Mouse (Mus musculus) heart, embryonic 15.5 days (tissue): ENCODE measurements at regions not wholly inside any gene's neighbourhood (a gene's known extent, or its start where the extent isn't known, plus 50 kb on each side); places are given as distances from the start of the nearest gene placed in this dataset.

Source experiments
- ATAC-seq: fragments of 200-750 bp; cut with Nextera tagmentation; replicated peaks from 2 replicates; pipeline ENCODE4 v1.8.0; 2017; ENCODE audit warnings: low read depth, moderate TSS enrichment; ENCODE audit not compliant: insufficient number of reproducible peaks, insufficient read depth, low FRiP score
- H3K27ac ChIP-seq: fragments of 300-500 bp; sonication (generic); 2 replicates; pipeline ENCODE4 v1.5.1; 2015; ENCODE audit warnings: mild to moderate bottlenecking, inconsistent platforms
- H3K27me3 ChIP-seq: fragments of 300-500 bp; sonication (generic); 2 replicates; pipeline ENCODE4 v1.6.1; 2015; ENCODE audit warnings: inconsistent platforms
- H3K36me3 ChIP-seq: fragments of 300-500 bp; sonication (generic); 2 replicates; pipeline ENCODE4 v1.6.1; 2015; ENCODE audit warnings: mild to moderate bottlenecking, inconsistent platforms
- H3K4me1 ChIP-seq: fragments of 300-500 bp; sonication (generic); replicated peaks from 2 replicates; pipeline ENCODE4 v1.6.1; 2015; ENCODE audit warnings: inconsistent platforms
- H3K4me2 ChIP-seq: fragments of 300-500 bp; sonication (generic); 2 replicates; pipeline ENCODE4 v1.6.1; 2015; ENCODE audit warnings: inconsistent platforms, mild to moderate bottlenecking, moderate library complexity
- H3K4me3 ChIP-seq: fragments of 300-500 bp; sonication (generic); 2 replicates; pipeline ENCODE4 v1.5.1; 2015; ENCODE audit warnings: mild to moderate bottlenecking, inconsistent platforms
- H3K9ac ChIP-seq: fragments of 300-500 bp; sonication (generic); 2 replicates; pipeline ENCODE4 v1.6.1; 2015; ENCODE audit warnings: mild to moderate bottlenecking, inconsistent platforms
- H3K9me3 ChIP-seq: fragments of 300-500 bp; sonication (generic); replicated peaks from 2 replicates; pipeline ENCODE4 v1.6.1; 2016; ENCODE audit warnings: inconsistent platforms
- WGBS: fragments of 180-500 bp; shearing (Covaris S2); methylation state at CpG from one replicate; pipeline ENCODE4 v1.1.7; 2015; ENCODE audit warnings: mixed read lengths; 5-methylcytosine and 5-hydroxymethylcytosine counted together

DNA sequence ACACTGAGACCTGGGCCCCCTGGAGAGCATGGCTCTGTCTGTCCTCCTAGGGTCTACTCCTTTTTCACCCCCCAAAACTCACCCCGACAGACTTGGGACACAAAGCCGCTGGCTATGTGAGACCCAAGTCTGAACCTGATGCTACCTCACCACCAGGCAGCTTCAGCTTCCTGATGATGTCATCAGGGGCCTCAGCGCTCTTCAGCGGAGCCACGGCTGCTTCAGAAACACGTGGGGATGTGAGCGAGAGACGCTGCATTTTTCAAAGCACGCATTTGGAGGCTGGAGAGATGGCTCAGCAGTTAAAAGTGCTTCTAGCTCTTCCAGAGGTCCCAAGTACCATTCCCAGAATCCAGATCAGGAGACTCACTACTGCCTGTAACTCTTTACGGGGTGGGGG lies 72.3 kb upstream of the Ptpn1 start:
- Histone ChIP-seq H3K9me3 (no peaks in the 10 kb centered on the region), H3K27ac (no peak overlapping the region), H3K27me3 (no peaks in the 10 kb centered on the region), H3K4me3 (no peak overlapping the region), H3K4me2 (no peak overlapping the region), H3K36me3 (no peaks in the 10 kb centered on the region), H3K9ac (no peak overlapping the region), H3K4me1 (peaks cover 48% of the 10 kb centered on the region)
- no peak for ATAC-seq
- WGBS: 35% methylated on average over 10 of the region's 10 CpGs

GRCm38 (mm10) chr2:167858346-167858745 lies 73.5 kb upstream of the Ptpn1 start:
- Histone ChIP-seq H3K9ac (no peak overlapping the region), H3K4me2 (no peak overlapping the region), H3K27ac (no peak overlapping the region), H3K4me3 (no peak overlapping the region), H3K36me3 (no peaks in the 10 kb centered on the region), H3K4me1 (peaks cover 40% of the 10 kb centered on the region), H3K27me3 (no peaks in the 10 kb centered on the region), H3K9me3 (no peaks in the 10 kb centered on the region)
- WGBS: 53% methylated on average over 10 of the region's 10 CpGs
- no peak for ATAC-seq

DNA sequence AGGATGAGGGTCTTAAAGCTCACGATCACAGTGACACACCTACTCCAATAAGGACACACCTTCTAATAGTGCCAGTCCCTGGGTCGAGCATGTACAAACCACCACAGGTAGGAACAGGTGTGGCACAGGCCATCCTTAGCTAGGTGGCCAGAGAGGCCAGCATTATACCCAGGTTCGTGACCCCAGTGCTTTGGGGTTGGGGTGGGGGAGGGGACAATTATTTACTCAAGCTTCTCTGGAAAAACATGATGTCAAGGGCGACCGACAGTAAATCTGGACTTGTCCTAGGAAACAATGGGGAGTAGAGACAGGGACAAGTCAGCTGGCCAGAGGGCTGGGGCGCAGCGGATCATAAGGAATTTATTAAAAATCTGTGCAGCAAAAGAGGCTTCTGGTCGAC lies 73.9 kb upstream of the Ptpn1 start:
- Histone ChIP-seq H3K4me1 (peaks cover 38% of the 10 kb centered on the region), H3K36me3 (no peaks in the 10 kb centered on the region), H3K9ac (no peak overlapping the region), H3K9me3 (no peaks in the 10 kb centered on the region), H3K4me3 (no peak overlapping the region), H3K27ac (no peak overlapping the region), H3K4me2 (no peak overlapping the region), H3K27me3 (no peaks in the 10 kb centered on the region)
- 71% methylated on average over 8 of the region's 8 CpGs for WGBS
- ATAC-seq: no peak

DNA sequence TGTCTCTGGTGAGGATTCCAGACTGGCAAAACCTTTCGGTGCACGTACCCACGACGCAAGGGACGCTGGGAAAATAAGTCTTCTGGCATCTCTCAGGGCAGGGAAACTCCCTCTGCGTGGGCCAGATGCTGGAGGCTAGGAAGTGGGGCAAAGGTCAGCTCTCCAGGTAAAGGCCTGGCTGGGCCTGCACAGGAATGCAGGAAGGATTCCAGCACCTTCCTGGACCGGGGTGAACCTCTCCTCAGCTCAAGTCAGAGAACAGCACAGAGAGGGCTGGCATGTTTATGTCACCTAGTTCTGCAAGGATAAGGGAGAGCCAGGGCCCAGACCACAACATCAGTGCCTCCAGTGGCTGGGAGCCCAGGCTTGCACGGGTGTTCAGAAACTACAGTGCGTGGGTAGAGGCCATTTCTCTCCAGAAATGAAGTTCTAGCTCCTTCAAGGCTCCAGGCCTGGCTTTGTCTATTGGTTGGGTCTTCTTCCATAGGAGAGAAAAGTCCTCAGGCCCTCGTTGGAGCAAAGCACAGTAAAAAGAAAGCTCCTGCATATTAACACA lies 74.9 kb upstream of the Ptpn1 start:
- no peaks in the 10 kb centered on the region for H3K27me3 ChIP-seq
- no peaks in the 10 kb centered on the region for H3K9me3 ChIP-seq
- no peaks in the 10 kb centered on the region for H3K36me3 ChIP-seq
- no peak overlapping the region for H3K4me2 ChIP-seq
- H3K27ac ChIP-seq: peak overlapping the region; percentile 15; the same call in 1 of the 2 replicates
- 61% methylated on average over 10 of the region's 10 CpGs for WGBS
- ATAC-seq: no peak
- no peak overlapping the region for H3K4me3 ChIP-seq
- H3K4me1 ChIP-seq: peaks cover 43% of the 10 kb centered on the region
- no peak overlapping the region for H3K9ac ChIP-seq

GRCm38 (mm10) chr2:167856020-167856419 lies 75.8 kb upstream of the Ptpn1 start:
- Histone ChIP-seq H3K4me2 (no peak overlapping the region), H3K27me3 (no peaks in the 10 kb centered on the region), H3K27ac (no peak overlapping the region), H3K9me3 (no peaks in the 10 kb centered on the region), H3K9ac (no peak overlapping the region), H3K4me1 (peaks cover 47% of the 10 kb centered on the region), H3K36me3 (no peaks in the 10 kb centered on the region), H3K4me3 (no peak overlapping the region)
- WGBS: 64% methylated on average over 3 of the region's 3 CpGs
- ATAC-seq: no peak

DNA sequence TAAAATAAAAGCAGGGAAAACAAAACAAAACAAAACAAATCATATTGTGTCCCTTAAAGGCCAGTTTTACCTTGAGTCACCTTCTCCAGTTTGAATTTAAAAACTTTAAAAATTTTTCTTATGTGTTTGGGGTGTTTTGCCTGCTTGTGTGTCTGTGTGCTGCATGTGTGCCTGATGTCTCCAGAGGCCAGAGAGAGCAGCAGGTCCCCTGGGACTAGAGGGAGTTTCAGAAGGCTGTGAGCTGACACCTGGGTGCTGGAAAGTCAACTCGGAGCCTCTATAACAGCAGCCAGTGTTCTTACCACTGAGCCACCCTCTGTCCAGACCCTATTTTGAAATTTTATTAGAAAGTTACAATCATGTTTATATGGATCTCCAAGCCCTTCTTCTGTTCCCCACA lies 77.8 kb upstream of the Ptpn1 start:
- Histone ChIP-seq H3K4me2 (no peak overlapping the region), H3K9me3 (no peaks in the 10 kb centered on the region), H3K9ac (no peak overlapping the region), H3K27ac (no peak overlapping the region), H3K4me3 (no peak overlapping the region), H3K36me3 (no peaks in the 10 kb centered on the region), H3K27me3 (no peaks in the 10 kb centered on the region), H3K4me1 (peaks cover 48% of the 10 kb centered on the region)
- WGBS: 81% methylated on average over 1 of the region's 1 CpGs
- no peak for ATAC-seq

GRCm38 (mm10) chr2:167853411-167853821 lies 78.4 kb upstream of the Ptpn1 start:
- WGBS: 62% methylated on average over 8 of the region's 8 CpGs
- Histone ChIP-seq H3K4me2 (no peak overlapping the region), H3K4me1 (peaks cover 54% of the 10 kb centered on the region), H3K36me3 (no peaks in the 10 kb centered on the region), H3K27me3 (no peaks in the 10 kb centered on the region), H3K9me3 (no peaks in the 10 kb centered on the region), H3K9ac (no peak overlapping the region), H3K4me3 (no peak overlapping the region), H3K27ac (no peak overlapping the region)
- no peak for ATAC-seq

GRCm38 (mm10) chr2:167852582-167852981 lies 79.3 kb upstream of the Ptpn1 start:
- H3K4me3 ChIP-seq: no peak overlapping the region
- 78% methylated on average over 9 of the region's 9 CpGs for WGBS
- no peak overlapping the region for H3K4me2 ChIP-seq
- H3K36me3 ChIP-seq: no peaks in the 10 kb centered on the region
- peaks cover 58% of the 10 kb centered on the region for H3K4me1 ChIP-seq
- no peak for ATAC-seq
- no peaks in the 10 kb centered on the region for H3K9me3 ChIP-seq
- H3K27me3 ChIP-seq: no peaks in the 10 kb centered on the region
- no peak overlapping the region for H3K27ac ChIP-seq
- no peak overlapping the region for H3K9ac ChIP-seq

DNA sequence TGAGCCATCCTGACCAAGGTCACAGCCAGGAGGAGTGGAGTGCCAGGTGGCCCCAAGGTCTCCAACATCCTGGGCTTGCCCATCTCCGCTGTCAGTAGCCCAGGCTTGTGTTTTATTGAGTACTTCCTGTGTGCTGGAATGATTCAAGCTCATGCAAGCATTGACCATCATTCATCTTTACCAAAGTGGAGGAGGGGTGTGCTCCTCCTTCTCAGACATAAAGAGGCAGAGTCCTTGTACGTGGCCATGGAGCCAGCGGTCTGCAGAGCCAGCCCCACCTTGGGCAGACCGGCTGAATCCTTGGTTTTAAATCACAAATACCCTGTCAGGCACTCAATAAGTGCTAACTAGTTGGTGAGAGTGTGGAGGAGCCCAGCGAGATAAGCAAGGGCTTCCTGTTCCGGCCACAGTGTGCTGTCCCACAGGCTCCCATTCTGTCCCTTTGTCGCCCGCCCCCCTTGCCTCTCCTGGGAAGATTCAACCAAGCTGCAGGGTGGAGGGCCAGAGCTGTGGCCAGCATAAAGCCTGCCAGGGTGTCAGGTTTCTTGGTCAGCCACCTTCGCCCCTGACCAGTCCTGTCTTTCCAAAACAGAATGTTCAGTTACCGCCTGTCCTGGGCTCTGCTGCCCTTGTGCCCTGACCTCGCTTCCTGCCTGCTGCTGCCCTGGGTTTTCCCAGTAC lies 80.5 kb upstream of the Ptpn1 start:
- peak overlapping the region; percentile 60 for H3K27ac ChIP-seq
- 0 out of 2 replicates have a peak overlapping the region, but pooled peaks have one; percentile 18 for H3K9ac ChIP-seq
- 0 out of 2 replicates have a peak overlapping the region, but pooled peaks have one; percentile 3 for H3K4me2 ChIP-seq
- H3K27me3 ChIP-seq: no peaks in the 10 kb centered on the region
- H3K9me3 ChIP-seq: no peaks in the 10 kb centered on the region
- 22% methylated on average over 11 of the region's 11 CpGs for WGBS
- H3K36me3 ChIP-seq: no peaks in the 10 kb centered on the region
- ATAC-seq: no peak
- peaks cover 60% of the 10 kb centered on the region for H3K4me1 ChIP-seq
- H3K4me3 ChIP-seq: no peak overlapping the region

DNA sequence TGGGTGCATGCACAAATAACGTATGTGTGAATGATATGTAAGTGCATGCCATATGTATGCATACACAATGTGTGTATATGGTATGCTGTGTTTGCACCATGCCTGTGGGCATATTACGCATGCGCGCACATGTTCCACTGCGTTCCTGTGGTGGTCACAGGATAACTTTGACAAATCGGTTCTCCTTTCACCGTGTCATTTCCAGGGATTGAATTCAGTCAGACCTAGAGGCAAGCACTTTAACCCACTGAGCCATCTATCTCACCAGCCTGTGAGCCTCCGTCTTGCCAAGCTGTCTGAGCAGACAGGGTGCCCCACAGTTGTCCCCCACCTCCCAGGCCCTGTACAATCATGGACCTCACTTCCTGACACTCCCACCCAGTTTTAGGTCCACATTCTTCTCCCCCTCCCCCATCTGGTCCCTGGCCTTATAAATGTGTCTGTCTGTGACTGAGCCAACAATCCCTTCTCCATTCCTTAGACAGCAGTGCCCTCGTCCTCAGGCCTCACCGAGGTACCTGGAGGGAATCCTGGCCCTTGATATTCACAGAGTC lies 81.8 kb upstream of the Ptpn1 start:
- H3K27ac ChIP-seq: no peak overlapping the region
- no peaks in the 10 kb centered on the region for H3K36me3 ChIP-seq
- no peak overlapping the region for H3K4me3 ChIP-seq
- no peak overlapping the region for H3K4me2 ChIP-seq
- no peaks in the 10 kb centered on the region for H3K9me3 ChIP-seq
- no peak overlapping the region for H3K9ac ChIP-seq
- H3K27me3 ChIP-seq: no peaks in the 10 kb centered on the region
- peaks cover 65% of the 10 kb centered on the region for H3K4me1 ChIP-seq
- ATAC-seq: no peak
- WGBS: 80% methylated on average over 10 of the region's 10 CpGs

GRCm38 (mm10) chr2:167848468-167849440 lies 83.1 kb upstream of the Ptpn1 start:
- Histone ChIP-seq H3K36me3 (no peaks in the 10 kb centered on the region), H3K4me1 (peaks cover 75% of the 10 kb centered on the region), H3K9me3 (no peaks in the 10 kb centered on the region), H3K9ac (0 out of 2 replicates have a peak overlapping the region, but pooled peaks have one; percentile 1), H3K27ac (peak overlapping the region; percentile 72), H3K4me3 (no peak overlapping the region), H3K27me3 (no peaks in the 10 kb centered on the region), H3K4me2 (peak overlapping the region; percentile 14; the same call in 1 of the 2 replicates)
- ATAC-seq: peak; percentile 50; the same call in 1 of the 2 replicates
- WGBS: 48% methylated on average over 7 of the region's 7 CpGs
